Mouse (Mus musculus) gastrocnemius, adult 8-10 months (tissue): Measurements from ENCODE around the gene Rgma. TPM values are rescaled to one million over a fixed set of nuclear protein-coding genes. Genes with fewer than 3 reads are reported as not detected.
A peak's percentile ranks its signal among the peaks of the same experiment; 100 is the strongest.

Experiments
- DNase-seq, 2 experiments: peaks; one replicate each; pipeline ENCODE4 v3.0.0; 2022; ENCODE audit warnings: low spot score in 2 of 2
- total RNA-seq, 4 experiments: library from RNA; stranded (reverse); gene quantifications; 2 replicates each; pipeline ENCODE4 v1.2.4; 2022

The Rgma gene
- total RNA-seq: 10 to 100 TPM; 42.9 to 60.8 (median 51.4) TPM

- DNase-seq: peak; percentile 50 to 75
Measured at GRCm38 (mm10) chr7:73375257-73376100, at the start of gene Rgma. Gene Rgma (plus strand): TSS chr7:73375509.

- peak; percentile 28 to 46 for DNase-seq
Measured at GRCm38 (mm10) chr7:73326236-73326635, 49.1 kb upstream of the Rgma start.

GRCm38 (mm10) chr7:73326680-73327079, 48.6 kb upstream of the Rgma start:
- no peak for DNase-seq

DNA sequence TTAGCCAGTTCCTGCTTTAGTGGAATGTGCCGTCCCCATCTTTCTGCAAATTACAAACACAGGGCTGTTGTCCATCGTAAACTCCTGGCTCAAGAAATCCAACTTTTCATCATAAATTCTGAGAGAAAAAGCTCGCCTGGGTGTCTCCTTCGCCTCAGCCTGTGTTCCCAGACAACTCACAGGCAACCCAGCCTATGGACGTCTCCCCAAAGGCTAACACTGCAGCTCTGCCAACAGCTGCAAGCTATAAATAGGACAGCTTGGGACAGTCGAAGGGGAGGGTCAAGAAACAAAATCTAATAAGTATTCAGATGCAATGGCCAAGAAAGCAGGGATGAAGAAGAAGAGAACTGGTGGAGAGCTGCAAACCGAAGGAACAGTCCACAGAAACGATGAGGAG, 48.1 kb upstream of the Rgma start:
- DNase-seq: peak; percentile 43 to 69

DNA sequence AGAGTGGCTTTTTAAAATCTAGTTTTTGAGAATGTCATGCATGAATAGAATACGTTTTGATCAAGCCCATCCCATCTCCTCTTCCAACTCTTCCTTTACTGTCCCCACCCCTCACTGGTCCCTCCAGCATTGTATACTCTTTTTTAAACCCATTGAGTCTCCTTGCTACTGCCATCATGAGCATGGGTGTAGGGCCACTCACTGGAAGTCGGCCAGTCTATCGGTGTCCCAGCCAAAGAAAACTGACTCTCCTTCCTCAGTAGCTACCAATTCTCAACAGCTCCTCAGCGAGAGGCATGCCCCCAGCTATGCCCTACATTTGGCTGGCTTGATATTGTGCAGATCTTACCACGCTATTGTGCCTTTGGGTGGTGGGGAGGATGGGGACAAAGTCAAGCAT, 47.7 kb upstream of the Rgma start:
- DNase-seq: peak; percentile 34 to 53

DNA sequence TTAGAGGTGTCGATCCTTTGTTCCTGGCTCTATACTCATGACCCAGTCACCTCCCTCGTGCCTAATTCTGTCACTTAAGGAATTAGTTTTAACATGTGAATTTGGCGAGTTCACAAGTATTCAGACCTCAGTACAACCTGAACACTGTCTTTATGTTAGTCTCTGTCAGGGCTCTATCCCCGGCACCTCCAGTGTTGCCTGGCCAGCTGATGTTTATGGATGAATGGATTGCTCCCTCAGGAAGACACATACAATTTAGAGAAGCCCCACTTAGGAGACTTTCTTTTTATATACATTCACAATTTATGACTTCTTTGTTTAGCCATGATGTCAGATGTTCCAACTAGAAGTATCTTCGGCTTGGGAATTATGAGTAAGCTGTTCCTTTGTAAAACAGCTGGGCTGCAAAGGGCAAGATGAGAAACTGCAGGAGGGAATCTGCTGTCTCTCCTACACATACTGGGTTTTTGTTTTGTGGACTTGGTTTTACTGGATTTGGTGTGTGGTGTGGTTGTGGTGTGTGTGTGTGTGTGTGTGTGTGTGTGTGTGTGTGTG, 46.6 kb upstream of the Rgma start:
- no peak for DNase-seq

GRCm38 (mm10) chr7:73330754-73331153, 44.6 kb upstream of the Rgma start:
- DNase-seq: peak in 1 of 2 experiments; percentile 52

- DNase-seq: no peak
Measured at GRCm38 (mm10) chr7:73331645-73332044, 43.7 kb upstream of the Rgma start.

DNA sequence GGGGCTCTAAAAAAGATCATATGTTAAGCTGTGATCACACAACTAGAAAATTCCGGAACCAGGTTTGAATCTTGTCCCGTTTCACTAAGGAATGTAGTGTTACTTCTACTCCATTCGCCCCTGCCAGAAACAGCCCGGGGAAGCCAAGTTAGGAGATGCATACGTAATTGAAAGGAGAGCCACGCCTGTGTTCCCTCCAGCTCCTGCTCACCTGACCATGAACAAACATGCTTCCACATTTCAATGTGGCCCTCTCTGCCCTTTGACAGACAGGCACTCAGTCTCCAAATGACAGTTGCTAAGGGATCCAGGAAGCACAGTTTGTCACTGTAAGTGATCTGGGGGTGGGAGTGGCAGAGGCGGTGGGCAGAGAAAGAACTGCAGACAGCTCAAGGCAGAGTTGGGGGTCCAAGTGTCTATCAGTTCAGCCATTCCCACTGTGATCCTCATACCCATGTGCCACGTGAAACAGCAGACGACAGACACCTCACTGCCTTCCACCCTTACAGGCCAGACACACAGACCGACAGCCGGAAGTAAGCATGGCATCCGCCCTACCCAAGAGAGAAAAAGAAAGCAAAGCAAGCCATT, 41.8 kb upstream of the Rgma start:
- DNase-seq: no peak

- peak; percentile 59 to 75 for DNase-seq
Measured at GRCm38 (mm10) chr7:73334883-73335282, 40.4 kb upstream of the Rgma start.

DNA sequence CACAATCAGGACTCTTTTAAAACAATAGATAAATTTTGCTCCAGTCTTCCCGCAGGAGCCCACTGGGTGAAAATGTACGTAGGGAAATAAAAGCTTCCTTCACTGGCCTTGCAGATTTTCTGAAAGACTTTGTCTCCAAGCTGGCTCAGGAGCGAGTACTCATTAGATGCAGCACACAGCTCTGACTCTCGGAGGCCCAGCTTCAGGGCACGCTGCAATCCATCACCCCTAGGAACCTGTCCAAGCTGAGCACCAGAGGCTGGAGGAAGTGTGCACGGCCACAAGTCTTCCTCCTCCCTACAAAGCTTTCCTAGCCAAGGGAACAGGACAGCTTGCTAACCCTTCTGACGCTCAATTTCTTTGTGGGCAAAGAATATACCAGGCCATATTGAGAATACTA, 38.9 kb upstream of the Rgma start:
- no peak for DNase-seq

DNA sequence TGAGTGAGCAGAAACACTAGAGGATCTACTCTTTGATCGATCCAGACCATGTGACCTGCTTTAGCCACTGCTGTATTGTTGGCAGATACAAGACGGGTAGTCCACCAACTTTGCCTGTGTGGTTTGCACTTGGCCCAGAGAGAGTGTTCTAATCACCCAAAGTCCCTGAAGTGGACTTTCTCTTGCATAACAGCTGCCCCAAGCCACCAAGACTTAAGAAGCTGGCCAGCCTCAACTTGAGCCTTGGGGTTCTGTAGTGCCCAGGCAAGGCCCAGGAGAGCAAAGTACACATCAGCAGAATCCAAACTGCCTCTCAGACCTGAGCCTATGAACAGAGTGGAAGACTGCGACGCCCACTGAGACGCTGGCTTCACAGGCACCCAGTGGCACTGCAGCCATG, 37.0 kb upstream of the Rgma start:
- no peak for DNase-seq

- no peak for DNase-seq
Measured at GRCm38 (mm10) chr7:73343852-73344251, 31.5 kb upstream of the Rgma start.

- peak in 1 of 2 experiments; percentile 26 for DNase-seq
Measured at GRCm38 (mm10) chr7:73348585-73349124, 26.7 kb upstream of the Rgma start.

DNA sequence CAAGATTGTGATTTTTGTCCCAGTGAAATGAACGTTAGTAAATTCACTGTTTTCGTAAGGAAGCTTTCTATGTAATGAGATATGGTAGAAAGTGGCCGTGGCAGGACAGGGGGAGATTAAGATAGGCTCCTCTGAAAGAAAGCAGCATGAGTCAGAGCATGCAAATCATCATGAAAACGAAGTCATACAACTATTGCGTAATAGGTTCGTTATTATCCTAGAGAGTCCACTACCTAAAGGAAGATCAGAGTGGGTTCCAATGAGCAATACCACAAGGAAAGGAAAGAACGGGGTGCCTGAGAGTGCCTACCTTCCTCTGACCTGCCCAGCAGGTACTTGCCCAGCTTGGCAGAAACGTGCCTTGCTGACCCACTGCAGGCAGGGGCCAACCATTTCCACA, 26.2 kb upstream of the Rgma start:
- DNase-seq: no peak

DNA sequence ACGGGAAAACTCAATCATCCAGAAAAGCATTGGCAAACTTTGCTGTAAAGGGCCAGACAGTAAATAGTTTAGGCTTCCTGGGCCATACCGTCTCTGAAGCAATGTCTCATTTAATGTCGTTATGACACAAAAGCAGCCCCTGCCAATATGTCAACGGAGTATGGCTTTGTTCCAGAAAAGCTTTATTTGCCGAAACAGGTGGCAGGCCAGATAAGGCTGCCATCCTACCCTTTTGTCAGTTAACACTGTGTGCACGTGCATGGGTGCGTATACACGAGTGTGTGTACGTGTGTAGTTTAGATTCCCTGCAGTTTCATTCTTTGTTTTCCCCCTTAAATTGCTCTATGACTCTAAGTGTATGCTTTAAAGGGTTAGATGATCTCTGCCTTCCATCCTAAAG, 20.1 kb upstream of the Rgma start:
- no peak for DNase-seq

GRCm38 (mm10) chr7:73356901-73357300, 18.4 kb upstream of the Rgma start:
- DNase-seq: no peak

DNA sequence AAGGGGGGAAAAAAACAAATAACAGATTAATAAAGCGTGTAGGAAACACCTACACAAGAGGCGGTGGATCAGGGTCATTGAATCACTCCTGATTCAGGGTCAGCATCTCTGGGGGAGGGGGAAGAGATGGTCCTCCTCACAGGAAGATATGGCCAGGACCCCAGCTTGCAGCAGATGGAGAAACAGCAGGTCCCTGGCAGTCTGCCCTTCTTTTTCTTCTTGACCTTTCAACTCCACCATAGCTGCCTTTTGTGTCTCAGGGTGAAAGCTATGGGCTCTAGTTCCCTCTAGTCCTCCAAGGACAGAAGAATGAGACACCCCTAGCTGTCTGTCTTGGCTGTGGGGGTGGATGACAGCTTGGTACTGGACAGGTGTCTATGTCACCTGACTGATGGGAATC, 17.7 kb upstream of the Rgma start:
- no peak for DNase-seq

DNA sequence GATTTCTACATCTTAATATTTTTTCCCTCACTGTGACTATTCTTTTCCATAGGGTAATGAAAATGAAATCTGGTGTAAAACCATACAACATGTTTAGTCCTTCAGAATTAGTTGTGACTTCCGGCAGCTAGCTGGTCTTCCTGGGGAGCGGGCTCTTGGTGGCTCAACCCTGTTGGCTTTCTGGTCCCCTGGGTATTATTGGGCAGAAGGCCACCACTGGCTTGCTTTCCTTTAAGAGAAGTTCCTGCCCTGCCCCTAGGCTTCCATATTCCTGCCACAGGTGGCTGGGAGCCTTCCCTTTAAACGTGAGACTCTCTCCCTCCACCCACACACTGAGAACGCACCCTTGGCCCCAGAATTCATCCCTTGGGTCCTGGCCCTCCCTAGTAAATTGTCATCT, 9.8 kb upstream of the Rgma start:
- no peak for DNase-seq

DNA sequence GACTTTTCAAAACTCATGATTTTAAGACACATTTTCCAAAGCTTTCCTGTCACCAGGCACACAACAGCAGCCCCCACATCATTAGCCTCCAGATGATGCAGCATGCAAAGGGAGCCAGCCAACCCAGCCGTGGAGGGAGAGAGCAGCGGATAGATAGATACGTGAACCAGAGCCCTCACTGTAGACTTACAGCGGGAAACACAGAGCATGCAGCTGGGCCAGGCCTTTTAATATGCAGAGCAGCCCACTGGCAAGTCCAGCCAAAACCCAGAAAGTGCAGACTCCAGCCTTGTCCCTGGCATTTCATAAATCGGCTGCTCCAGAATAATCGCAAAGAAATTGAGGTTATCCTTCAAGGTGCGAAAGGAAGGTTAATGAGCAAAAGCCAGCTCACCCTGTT, 9.3 kb upstream of the Rgma start:
- DNase-seq: no peak

DNA sequence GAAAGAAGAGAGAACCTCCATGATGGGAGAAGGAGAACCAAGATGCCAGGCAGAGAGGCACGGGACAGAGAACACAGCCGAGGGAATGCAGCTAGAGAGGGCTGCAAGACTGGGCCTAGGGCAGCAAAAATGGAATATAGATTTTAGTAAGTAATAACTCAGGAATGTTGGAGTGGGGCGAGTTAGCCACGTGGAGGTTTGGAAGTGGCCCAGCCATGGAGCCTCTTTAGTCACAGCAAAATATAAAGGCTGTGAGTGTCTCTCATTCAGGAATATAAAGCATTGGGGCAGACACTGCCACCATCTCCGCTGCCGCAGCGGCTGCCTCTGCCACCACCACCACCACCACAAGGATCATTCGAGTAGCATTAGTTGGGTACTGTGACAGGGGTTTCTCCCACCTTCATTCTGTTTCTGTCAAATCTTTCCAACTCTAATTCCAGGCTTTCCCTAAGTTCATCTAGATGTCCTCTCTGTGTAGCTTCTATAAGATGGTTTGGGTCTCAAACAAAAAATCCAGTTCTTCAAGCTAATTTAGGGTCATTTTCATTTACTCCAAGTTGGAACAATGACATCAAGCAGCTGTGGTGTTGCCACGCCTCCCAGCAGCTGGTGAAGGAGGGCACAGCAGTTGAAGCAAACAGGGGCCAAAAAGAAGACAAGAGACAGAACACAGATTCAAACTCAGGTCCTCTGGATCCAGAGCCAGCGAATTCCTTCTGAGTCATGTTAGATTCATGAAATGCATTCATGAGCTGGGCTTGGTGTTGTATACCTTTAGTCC, 7.4 kb upstream of the Rgma start:
- no peak for DNase-seq

- no peak for DNase-seq
Measured at GRCm38 (mm10) chr7:73369992-73370391, 5.3 kb upstream of the Rgma start.
